Mouse (Mus musculus): ENCODE measurements around the gene Zfp354b.

- TF ChIP-seq CTCF (IDR thresholded peaks at IDR 0.05; ENCODE audit: control insufficient read depth, insufficient read depth, insufficient read length): no peak
- no peak for TF ChIP-seq MAX (IDR thresholded peaks at IDR 0.05)
- TF ChIP-seq MYOD1 (IDR thresholded peaks at IDR 0.05; ENCODE audit: control insufficient read depth, insufficient read length, low read depth): no peak
- no peak for TF ChIP-seq CEBPB (IDR thresholded peaks at IDR 0.05; ENCODE audit: low read depth)
- no peak for TF ChIP-seq USF1 (IDR thresholded peaks at IDR 0.05; ENCODE audit: low read depth)
- TF ChIP-seq MYOG (IDR thresholded peaks at IDR 0.05; ENCODE audit: control insufficient read depth, extremely low read depth, insufficient read length): no peak
- TF ChIP-seq FOSL1 (IDR thresholded peaks at IDR 0.05; ENCODE audit: insufficient read depth, low read length, poor library complexity, severe bottlenecking): no peak
These were observed 34.1 kb downstream of the Zfp354b start for GRCm38 (mm10) chr11:50897359-50897758.

Data from C2C12 (cell line).